In the genomic region with DNA sequence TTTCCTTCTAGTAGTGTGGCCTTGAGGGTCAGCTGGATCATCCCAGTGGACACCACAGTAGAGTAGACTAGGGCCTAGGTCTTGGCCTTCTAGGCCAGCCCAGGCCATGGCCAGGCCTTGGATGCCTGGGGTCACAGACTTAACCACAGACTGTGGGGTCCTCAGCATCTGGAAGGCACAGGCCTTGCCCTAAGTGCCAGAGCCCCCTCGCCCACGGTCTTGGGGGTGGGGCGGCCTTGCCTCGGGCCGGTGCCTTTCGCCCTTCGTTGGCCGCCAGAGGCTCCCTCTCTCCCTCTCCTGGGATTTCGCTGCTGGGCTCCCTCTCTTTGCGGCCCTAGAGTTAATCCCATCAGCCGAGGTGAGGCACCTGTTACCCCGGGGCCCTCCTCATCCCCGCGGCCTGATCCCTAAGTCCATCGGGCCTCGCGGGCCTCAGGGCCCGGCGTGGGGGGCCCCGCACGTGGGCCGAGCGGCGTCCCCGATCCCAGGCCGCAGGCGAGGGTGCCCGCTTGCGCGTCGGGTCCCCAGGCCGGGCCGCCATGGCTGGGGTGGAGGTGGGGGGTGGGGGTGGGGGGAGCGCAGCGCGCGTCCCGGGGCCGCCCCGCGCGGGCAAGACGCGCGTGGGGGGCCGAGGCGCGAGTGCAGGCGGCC, we compare ENCODE assay signal across 8 mouse cellular contexts. TPM values are rescaled to one million over a fixed set of nuclear protein-coding genes. Genes with fewer than 3 reads are reported as not detected.
A peak's percentile ranks its signal among the peaks of the same experiment; 100 is the strongest.
DNase-seq lines count a peak whose midpoint lies in the region; ATAC-seq and TF ChIP-seq lines count a peak whose summit lies in the region.

Ppp1r9a (plus strand) TSS at position 244 of the 651 bp plus-strand sequence.

- DNase-seq in R1 (ENCODE audit: low read depth, low spot score) = peak; percentile 79
- DNase-seq in heart, postnatal 14 days = peak; percentile 56 to 62
- peak; percentile 74 to 85 for DNase-seq in kidney, postnatal 4 days
- DNase-seq in liver, postnatal 0 days = peak; percentile 63
- no peak for DNase-seq in thymus, postnatal 36 days

- intact Hi-C loops in heart, postnatal 14 days (cut with DNase I) = loop anchor here (2.0 to 10.0 kb wide), 3 partner anchors 208 to 480 kb away; partner anchors contain the start of gene Asb4

- H3K4me1 ChIP-seq in forebrain, embryonic 13.5 days = peaks cover 34% of the 10 kb centered on the region
- H3K4me1 ChIP-seq in liver, postnatal 0 days (ENCODE audit: insufficient read depth) = peaks cover 5% of the 10 kb centered on the region; the same call in 1 of the 2 replicates
- 0 out of 2 replicates have a peak, but pooled peaks cover 6% of the 10 kb centered on the region for H3K4me1 ChIP-seq in neural tube, embryonic 14.5 days (ENCODE audit: control insufficient read depth, insufficient read depth, low read length)

- no peaks in the 10 kb centered on the region for H3K9me3 ChIP-seq in forebrain, embryonic 13.5 days (replicated peaks)
- H3K9me3 ChIP-seq in liver, postnatal 0 days (ENCODE audit: low read length) = no peaks in the 10 kb centered on the region
- no peaks in the 10 kb centered on the region for H3K9me3 ChIP-seq in neural tube, embryonic 14.5 days (ENCODE audit: control insufficient read depth, low read length)

- WGBS in forebrain, embryonic 13.5 days = 0% methylated on average over 36 of the region's 49 CpGs
- 2% methylated on average over 25 of the region's 49 CpGs for WGBS in liver, postnatal 0 days (ENCODE audit: insufficient replicate concordance)
- WGBS in neural tube, embryonic 14.5 days = under 1% methylated on average over 28 of the region's 49 CpGs

- H3K36me3 ChIP-seq in forebrain, embryonic 13.5 days (ENCODE audit: poor library complexity, severe bottlenecking) = peaks cover 5% of the 10 kb centered on the region; the same call in 1 of the 2 replicates
- H3K36me3 ChIP-seq in liver, postnatal 0 days (replicated peaks; ENCODE audit: insufficient read depth, low read length) = no peaks in the 10 kb centered on the region
- no peaks in the 10 kb centered on the region for H3K36me3 ChIP-seq in neural tube, embryonic 14.5 days (ENCODE audit: control insufficient read depth, insufficient read depth, low read length)

- TF ChIP-seq CTCF in liver, postnatal 0 days (IDR thresholded peaks at IDR 0.05; ENCODE audit: low read depth) = peak; percentile 55

- TF ChIP-seq EP300 in liver, postnatal 0 days (IDR thresholded peaks at IDR 0.05; ENCODE audit: low read depth) = no peak

- H3K27me3 ChIP-seq in forebrain, embryonic 13.5 days = no peaks in the 10 kb centered on the region
- no peaks in the 10 kb centered on the region for H3K27me3 ChIP-seq in liver, postnatal 0 days (ENCODE audit: insufficient read depth, low read length)
- no peaks in the 10 kb centered on the region for H3K27me3 ChIP-seq in neural tube, embryonic 14.5 days (ENCODE audit: control insufficient read depth, insufficient read depth, low read length)

- peak within 1 kb of the TSS; percentile 92 for H3K9ac ChIP-seq in forebrain, embryonic 13.5 days
- peak within 1 kb of the TSS; percentile 73 for H3K9ac ChIP-seq in liver, postnatal 0 days (replicated peaks)
- peak within 1 kb of the TSS; percentile 92 for H3K9ac ChIP-seq in neural tube, embryonic 14.5 days (replicated peaks; ENCODE audit: low read depth, low read length)

- peak within 1 kb of the TSS; percentile 82 for H3K4me3 ChIP-seq in forebrain, embryonic 13.5 days
- H3K4me3 ChIP-seq in liver, postnatal 0 days (ENCODE audit: low read depth, low read length) = peak within 1 kb of the TSS; percentile 66
- peak within 1 kb of the TSS; percentile 76 for H3K4me3 ChIP-seq in neural tube, embryonic 14.5 days (ENCODE audit: low read depth, low read length)

- H3K4me2 ChIP-seq in forebrain, embryonic 13.5 days = peak within 1 kb of the TSS; percentile 75
- H3K4me2 ChIP-seq in liver, postnatal 0 days (ENCODE audit: low read depth, low read length) = peak within 1 kb of the TSS; percentile 76
- H3K4me2 ChIP-seq in neural tube, embryonic 14.5 days (ENCODE audit: low read depth, low read length) = peak within 1 kb of the TSS; percentile 84

- ATAC-seq in cerebellum, adult (ENCODE audit: insufficient number of reproducible peaks, low FRiP score, low TSS enrichment) = peak; percentile 65
- peak; percentile 71 for ATAC-seq in forebrain, embryonic 13.5 days
- peak; percentile 74 for ATAC-seq in liver, postnatal 0 days
- peak; percentile 68 for ATAC-seq in neural tube, embryonic 14.5 days (ENCODE audit: low read depth)

- peak within 1 kb of the TSS; percentile 95 for H3K27ac ChIP-seq in forebrain, embryonic 13.5 days
- peak within 1 kb of the TSS; percentile 83 for H3K27ac ChIP-seq in liver, postnatal 0 days (ENCODE audit: low read depth)
- peak within 1 kb of the TSS; percentile 97 for H3K27ac ChIP-seq in neural tube, embryonic 14.5 days (ENCODE audit: low read depth, low read length)

RNA-seq across cellular contexts. Expression of gene Ppp1r9a, which starts in this region (rescaled TPM):
- polyA plus RNA-seq in forebrain, embryonic 13.5 days (2015; fragmentation: Nextera tagmentation; extraction: Ambion mirVana) = 32.2 and 36.0 TPM in 2 replicates
- 10 to 100 TPM; 18.1 to 18.6 TPM for total RNA-seq in heart, postnatal 14 days (2021)
- 2.4 and 2.5 TPM in 2 replicates for polyA plus RNA-seq in liver, postnatal 0 days (2015; fragmentation: Nextera tagmentation; extraction: Ambion mirVana)
- polyA plus RNA-seq in neural tube, embryonic 14.5 days (2014; fragmentation: Nextera tagmentation; extraction: Ambion mirVana) = 47.2 and 63.6 TPM in 2 replicates

Comparison
In these comparisons a context has a peak if more than half of its experiments do, and no peak if none do; other contexts are left out.
1. DNase-seq: peak in R1 (single experiment), heart, postnatal 14 days (2 of 2), kidney, postnatal 4 days (2 of 2) and liver, postnatal 0 days (single experiment); none in thymus, postnatal 36 days (0 of 2).
2. Peak in every context shown above with its lines, with median percentiles within 50 percentile points of each other: ATAC-seq, H3K27ac ChIP-seq, H3K4me2 ChIP-seq, H3K4me3 ChIP-seq and H3K9ac ChIP-seq.